ENCODE assay signal across 7 mouse cellular contexts in genomic region chr12:23968968-23969367, GRCm38 (mm10).
DNase-seq lines count a peak whose midpoint lies in the region; ATAC-seq lines count a peak whose summit lies in the region.
"Not testable (repeated sequence)": the region's sequence is repeated elsewhere in the genome, so short reads cannot be mapped to it uniquely, and the experiment has no call there.

No protein-coding gene starts in this region.

- H3K9ac ChIP-seq in forebrain, embryonic 12.5 days; heart, embryonic 14.5 days (ENCODE audit: low read length); hindbrain, embryonic 16.5 days (ENCODE audit: low read depth, low read length); neural tube, embryonic 13.5 days: not testable (repeated sequence)

- H3K36me3 ChIP-seq in forebrain, embryonic 12.5 days (replicated peaks); heart, embryonic 14.5 days (ENCODE audit: control insufficient read depth, insufficient read depth, low read length); hindbrain, embryonic 16.5 days (ENCODE audit: control insufficient read depth, insufficient read depth, low read length); limb, embryonic 10.5 days; midbrain, embryonic 10.5 days; neural tube, embryonic 13.5 days: not testable (repeated sequence)

- ATAC-seq in forebrain, embryonic 12.5 days (ENCODE audit: low FRiP score); heart, embryonic 14.5 days (ENCODE audit: insufficient number of reproducible peaks, insufficient read depth, low FRiP score, low read depth): not testable (repeated sequence)
- peak; percentile 60; the same call in 1 of the 2 replicates for ATAC-seq in hindbrain, embryonic 16.5 days
- ATAC-seq in neural tube, embryonic 13.5 days (ENCODE audit: low read depth), result peak; percentile 63; the same call in 1 of the 2 replicates

- peak; percentile 1 for DNase-seq in adrenal gland, postnatal 25 days
- not testable (repeated sequence) for DNase-seq in limb, embryonic 10.5 days (ENCODE audit: low spot score); midbrain, embryonic 10.5 days (ENCODE audit: low spot score)

- peak overlapping the region; percentile 31 for H3K4me2 ChIP-seq in forebrain, embryonic 12.5 days
- not testable (repeated sequence) for H3K4me2 ChIP-seq in heart, embryonic 14.5 days (ENCODE audit: low read length); hindbrain, embryonic 16.5 days (ENCODE audit: low read length)
- H3K4me2 ChIP-seq in neural tube, embryonic 13.5 days, result peak overlapping the region; percentile 35

- H3K27ac ChIP-seq in forebrain, embryonic 12.5 days; heart, embryonic 14.5 days (replicated peaks in 1 of 2; ENCODE audit: control insufficient read depth in 1 of 2, insufficient read depth in 1 of 2, low read depth in 2 of 2, low read length in 2 of 2); hindbrain, embryonic 16.5 days (ENCODE audit: low read depth, low read length); limb, embryonic 10.5 days; midbrain, embryonic 10.5 days (replicated peaks); neural tube, embryonic 13.5 days (replicated peaks): not testable (repeated sequence)

- H3K4me3 ChIP-seq in forebrain, embryonic 12.5 days (replicated peaks), result peak overlapping the region; percentile 37
- H3K4me3 ChIP-seq in heart, embryonic 14.5 days (ENCODE audit: control insufficient read depth in 1 of 2, insufficient read depth in 1 of 2, low read depth in 1 of 2, low read length in 2 of 2), result peak overlapping the region; percentile 28 to 39
- H3K4me3 ChIP-seq in hindbrain, embryonic 16.5 days (ENCODE audit: low read length), result peak overlapping the region; percentile 27; the same call in 1 of the 2 replicates
- H3K4me3 ChIP-seq in limb, embryonic 10.5 days, result peak overlapping the region; percentile 44
- H3K4me3 ChIP-seq in midbrain, embryonic 10.5 days, result peak overlapping the region; percentile 47
- peak overlapping the region; percentile 33 for H3K4me3 ChIP-seq in neural tube, embryonic 13.5 days

- not testable (repeated sequence) for H3K27me3 ChIP-seq in forebrain, embryonic 12.5 days; heart, embryonic 14.5 days (ENCODE audit: control insufficient read depth, insufficient read depth, low read length); hindbrain, embryonic 16.5 days (replicated peaks; ENCODE audit: control insufficient read depth, insufficient read depth, low read length); limb, embryonic 10.5 days (ENCODE audit: low read depth, poor library complexity, severe bottlenecking); midbrain, embryonic 10.5 days (ENCODE audit: low read depth, poor library complexity, severe bottlenecking); neural tube, embryonic 13.5 days

- not testable (repeated sequence) for H3K9me3 ChIP-seq in forebrain, embryonic 12.5 days; heart, embryonic 14.5 days (ENCODE audit: control insufficient read depth, low read length); hindbrain, embryonic 16.5 days (ENCODE audit: control insufficient read depth, low read length); limb, embryonic 10.5 days (replicated peaks); midbrain, embryonic 10.5 days (replicated peaks); neural tube, embryonic 13.5 days

- H3K4me1 ChIP-seq in forebrain, embryonic 12.5 days; heart, embryonic 14.5 days (ENCODE audit: control insufficient read depth in 2 of 2, insufficient read depth in 2 of 2, low read length in 2 of 2); hindbrain, embryonic 16.5 days (ENCODE audit: control insufficient read depth, insufficient read depth, low read depth, low read length); limb, embryonic 10.5 days; midbrain, embryonic 10.5 days; neural tube, embryonic 13.5 days (replicated peaks): not testable (repeated sequence)

- WGBS in forebrain, embryonic 12.5 days, result no CpG with 5 or more reads among the region's 44 CpGs
- WGBS in heart, embryonic 14.5 days, result no CpG with 5 or more reads among the region's 44 CpGs
- no CpG with 5 or more reads among the region's 44 CpGs for WGBS in hindbrain, embryonic 16.5 days
- WGBS in limb, embryonic 10.5 days, result no CpG with 5 or more reads among the region's 44 CpGs
- no CpG with 5 or more reads among the region's 44 CpGs for WGBS in midbrain, embryonic 10.5 days
- WGBS in neural tube, embryonic 13.5 days, result no CpG with 5 or more reads among the region's 44 CpGs
